Mouse (Mus musculus) liver, postnatal 0 days (tissue): ENCODE measurements around the gene Adgrb3.

Experiments
- CTCF ChIP-seq: sonication (generic); IDR thresholded peaks from 2 replicates; pipeline ENCODE4 v1.5.1; 2016; ENCODE audit warnings: antibody characterized with exemption, low read depth
- EP300 ChIP-seq: IDR thresholded peaks from 2 replicates; pipeline ENCODE4 v1.6.1; 2016; ENCODE audit warnings: antibody characterized with exemption, low read depth, mild to moderate bottlenecking

- no peak for TF ChIP-seq CTCF
- no peak for TF ChIP-seq EP300
Observed at GRCm38 (mm10) chr1:25081265-25081849, 748.1 kb downstream of the Adgrb3 start.
